Mouse (Mus musculus) brain, embryonic 14.5 days (tissue): ENCODE data around the gene Snapc4. TPM values are rescaled to one million over a fixed set of nuclear protein-coding genes. Genes with fewer than 3 reads are reported as not detected.

Experiments
- DNase-seq: peaks from one replicate; pipeline ENCODE4 v3.0.0-alpha.2; 2011; ENCODE audit warnings: low read depth
- CTCF ChIP-seq: fragments of 200-500 bp; IDR thresholded peaks from 2 replicates; pipeline ENCODE4 v1.5.1; 2012; ENCODE audit warnings: inconsistent platforms, mild to moderate bottlenecking, moderate library complexity, borderline replicate concordance; ENCODE audit not compliant: insufficient read depth, insufficient read length; ENCODE audit errors: extremely low read depth
- POLR2A ChIP-seq: fragments of 200-500 bp; IDR thresholded peaks from 2 replicates; pipeline ENCODE4 v1.6.1; 2012; ENCODE audit warnings: mild to moderate bottlenecking, inconsistent platforms, borderline replicate concordance; ENCODE audit not compliant: poor library complexity, insufficient read depth, insufficient read length, severe bottlenecking; ENCODE audit errors: extremely low read depth
- polyA plus RNA-seq: library from polyadenylated mRNA; depleted of rRNA; stranded (reverse); fragments of >200 nt; gene quantifications from 2 replicates; pipeline ENCODE4 v1.2.3, GENCODE M21; 2012; rRNA removed

The Snapc4 gene
- polyA plus RNA-seq: 52.9 and 53.8 TPM in 2 replicates

DNA sequence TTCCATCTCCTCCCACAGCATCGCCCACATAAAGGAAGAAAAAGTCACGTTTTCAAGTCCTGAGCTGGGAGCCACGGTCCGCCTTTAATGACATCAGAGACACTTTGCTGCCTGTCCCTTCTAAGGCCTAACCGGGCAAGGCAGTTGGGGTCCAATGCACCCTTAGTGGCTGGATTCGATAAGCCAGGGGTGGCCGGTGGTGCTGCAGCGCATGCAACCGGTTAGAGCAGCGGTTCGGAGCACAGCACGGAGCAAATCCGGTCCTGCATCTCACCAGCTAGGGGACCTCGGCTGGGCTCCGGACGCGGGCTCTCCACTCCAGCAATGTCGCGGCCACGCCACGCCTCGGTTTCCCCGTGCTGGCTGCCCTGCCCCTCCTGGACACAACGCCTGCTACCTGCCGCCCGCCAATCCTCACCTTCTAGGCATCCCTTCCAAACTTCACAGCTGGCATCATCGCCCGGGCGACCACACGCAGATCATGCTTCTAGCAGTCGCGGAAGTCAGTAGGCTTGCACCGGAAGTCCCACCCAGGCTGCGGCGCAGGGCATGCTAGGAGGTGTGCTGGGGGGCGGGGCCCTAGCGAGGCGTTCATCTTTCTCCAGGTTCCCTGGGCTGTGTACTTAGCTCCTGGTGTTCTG lies at the start of gene Snapc4:
Snapc4 (minus strand) TSS at position 523 of the 641 bp plus-strand sequence.
- no peak for TF ChIP-seq CTCF
- TF ChIP-seq POLR2A: 0 out of 2 replicates have a peak, but pooled peaks have one; percentile 21
- peak; percentile 94 for DNase-seq

DNA sequence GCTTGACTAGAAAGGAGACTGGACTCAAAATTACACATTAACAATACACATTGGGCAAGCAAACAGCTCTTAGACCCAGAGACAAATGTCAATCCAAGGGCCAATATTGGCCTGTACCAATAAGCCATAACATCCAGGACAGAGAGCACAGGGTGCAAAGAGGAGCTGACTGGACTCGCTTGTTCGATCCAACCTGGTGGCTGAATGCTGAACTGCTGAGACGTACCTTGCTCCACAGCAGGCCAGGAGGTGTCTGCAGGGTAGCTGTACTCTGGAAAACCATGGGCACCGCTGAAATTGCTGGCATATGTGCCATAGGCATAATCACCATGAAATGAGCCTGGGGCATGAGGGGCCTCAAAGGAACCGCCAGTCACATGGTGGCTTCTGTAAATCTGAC lies 49.4 kb upstream of the Snapc4 start:
- DNase-seq: no peak
- TF ChIP-seq CTCF (no peak), POLR2A (no peak)

DNA sequence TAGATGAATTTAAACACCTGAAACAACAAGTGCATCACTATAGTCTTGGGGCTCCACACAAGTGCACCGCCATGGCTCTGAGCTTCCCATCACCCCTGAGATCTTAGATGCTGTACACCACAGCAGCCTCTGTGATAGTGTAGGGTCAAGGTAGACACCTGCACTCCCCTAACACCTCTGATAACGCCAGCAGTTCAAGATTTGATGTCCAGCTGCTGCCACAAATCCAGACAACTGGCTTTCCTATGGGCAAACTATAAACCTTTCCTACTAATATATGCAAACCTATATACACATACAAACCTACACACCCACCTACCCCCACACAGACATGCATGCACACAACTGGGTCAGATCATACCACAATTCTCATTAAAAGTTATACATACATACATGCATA lies 44.1 kb upstream of the Snapc4 start:
- DNase-seq: no peak
- TF ChIP-seq CTCF (no peak), POLR2A (no peak)

DNA sequence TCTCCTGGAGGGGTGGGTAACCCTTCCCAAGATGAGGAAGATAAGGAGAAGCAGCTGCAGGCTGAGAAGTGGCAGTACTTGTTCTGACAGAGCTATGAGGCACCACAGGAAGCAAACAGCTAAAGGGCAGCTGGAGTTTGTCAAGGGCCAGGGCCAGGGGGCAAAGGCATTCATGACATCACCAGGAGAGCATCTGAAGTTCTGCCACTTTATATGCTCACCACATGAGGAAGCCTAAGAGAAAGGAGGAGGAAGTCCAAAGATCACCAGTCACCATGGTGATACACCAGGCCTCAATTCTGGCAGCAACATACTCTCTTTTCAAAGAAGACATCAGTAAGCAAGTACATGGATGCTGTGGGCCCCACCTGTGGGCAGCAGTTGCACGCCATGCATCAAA lies 42.6 kb upstream of the Snapc4 start:
- TF ChIP-seq CTCF (no peak), POLR2A (no peak)
- DNase-seq: no peak

DNA sequence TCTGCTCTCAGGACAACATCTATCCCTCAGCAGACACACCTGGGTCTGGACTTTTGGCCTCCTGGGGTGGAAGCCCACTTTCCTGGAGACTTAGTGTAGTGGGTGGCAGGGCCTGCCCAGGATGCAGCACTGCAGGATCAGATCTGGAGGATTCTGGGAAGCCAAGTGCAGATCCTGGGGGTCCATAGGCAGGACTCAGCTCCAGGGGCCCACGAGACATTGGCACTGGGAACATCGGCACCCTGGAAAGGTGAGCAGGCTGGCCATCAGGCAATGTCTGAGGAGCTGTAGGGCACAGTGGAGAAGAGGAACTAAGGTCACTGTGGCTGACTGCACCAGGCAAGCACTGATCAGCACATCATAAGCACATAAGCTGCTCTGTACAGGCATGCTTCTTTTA lies 41.5 kb upstream of the Snapc4 start:
- DNase-seq: no peak
- TF ChIP-seq POLR2A (no peak), CTCF (no peak)

DNA sequence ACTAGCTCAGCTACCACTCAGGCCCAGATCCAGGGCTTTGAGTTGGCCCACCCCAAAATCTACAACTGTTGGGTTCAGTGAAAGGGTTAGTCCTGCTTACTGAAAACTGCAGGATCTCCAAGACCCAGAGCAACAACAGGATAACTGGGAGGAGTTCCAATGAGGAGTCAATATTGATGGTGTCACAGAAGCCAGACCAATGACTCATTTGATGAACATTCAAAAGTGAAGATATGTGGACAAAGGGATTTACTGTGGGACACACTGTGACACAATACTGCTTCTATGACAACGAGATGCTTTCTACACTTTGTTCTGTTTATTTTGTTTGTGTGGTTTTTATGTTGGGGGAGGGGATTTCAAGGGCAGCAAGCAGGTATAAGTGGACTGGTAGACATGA lies 37.7 kb upstream of the Snapc4 start:
- TF ChIP-seq POLR2A (no peak), CTCF (no peak)
- no peak for DNase-seq

DNA sequence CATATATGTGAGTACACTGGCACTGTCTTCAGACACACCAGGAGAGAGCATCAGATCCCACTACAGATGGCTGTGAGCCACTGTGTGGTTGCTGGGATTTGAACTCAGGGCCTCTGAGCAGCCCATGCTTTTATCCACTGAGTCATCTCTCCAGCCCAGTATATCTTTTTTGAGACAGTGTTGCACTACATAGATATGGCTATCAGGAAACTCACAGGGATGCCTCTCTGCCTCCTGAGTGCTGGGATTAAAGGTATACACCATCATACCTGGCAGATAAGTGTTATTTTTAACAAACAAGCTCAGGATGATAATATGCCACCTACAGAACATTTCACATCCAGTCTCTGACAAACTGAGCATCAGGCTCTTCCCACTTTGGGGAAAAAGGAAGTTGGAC lies 36.6 kb upstream of the Snapc4 start:
- TF ChIP-seq CTCF (no peak), POLR2A (no peak)
- no peak for DNase-seq

DNA sequence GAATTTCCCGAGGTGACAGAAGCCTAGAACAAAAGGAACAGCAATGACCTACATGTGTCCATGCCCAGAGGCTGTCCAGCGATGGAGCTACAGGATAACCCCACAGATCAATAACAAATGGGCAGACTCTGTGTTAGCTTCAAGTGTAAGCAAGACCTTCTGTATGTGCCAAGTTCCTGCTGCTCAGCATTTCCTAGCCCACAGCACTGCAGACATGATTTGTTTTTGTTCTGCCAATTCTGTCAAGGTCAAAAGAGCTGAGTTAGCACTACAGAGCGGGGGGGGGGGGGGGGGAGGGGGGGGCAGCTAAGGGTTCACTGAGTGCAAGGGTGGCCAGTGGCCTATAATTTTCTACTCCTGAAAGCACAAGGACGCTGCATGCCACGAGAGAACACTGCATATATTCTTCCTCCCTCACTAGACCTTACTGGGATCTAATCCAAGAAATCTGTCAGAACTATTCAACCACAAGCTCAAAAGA lies 30.5 kb upstream of the Snapc4 start:
- DNase-seq: no peak
- no peak for TF ChIP-seq POLR2A
- TF ChIP-seq CTCF: no peak

DNA sequence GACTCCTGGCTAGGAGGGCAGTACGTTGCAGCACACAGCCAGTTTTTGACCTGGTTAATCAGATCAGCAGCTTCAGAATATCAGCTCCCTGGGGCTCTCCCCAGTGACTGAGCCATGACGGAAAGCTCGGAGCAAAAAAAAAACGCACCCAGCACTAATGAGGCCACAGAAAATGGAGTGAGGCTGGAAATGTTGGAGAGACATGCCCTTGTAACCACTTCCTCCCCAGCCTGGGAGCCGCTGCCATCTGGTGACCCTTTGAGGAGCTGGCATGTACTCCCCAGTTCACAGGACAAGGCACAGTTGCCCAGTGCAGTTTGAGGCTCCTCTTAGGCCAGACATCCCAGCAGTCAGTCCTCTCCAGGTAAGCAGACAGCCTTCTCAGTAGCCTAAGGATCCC lies 29.6 kb upstream of the Snapc4 start:
- no peak for DNase-seq
- TF ChIP-seq POLR2A (no peak), CTCF (no peak)

DNA sequence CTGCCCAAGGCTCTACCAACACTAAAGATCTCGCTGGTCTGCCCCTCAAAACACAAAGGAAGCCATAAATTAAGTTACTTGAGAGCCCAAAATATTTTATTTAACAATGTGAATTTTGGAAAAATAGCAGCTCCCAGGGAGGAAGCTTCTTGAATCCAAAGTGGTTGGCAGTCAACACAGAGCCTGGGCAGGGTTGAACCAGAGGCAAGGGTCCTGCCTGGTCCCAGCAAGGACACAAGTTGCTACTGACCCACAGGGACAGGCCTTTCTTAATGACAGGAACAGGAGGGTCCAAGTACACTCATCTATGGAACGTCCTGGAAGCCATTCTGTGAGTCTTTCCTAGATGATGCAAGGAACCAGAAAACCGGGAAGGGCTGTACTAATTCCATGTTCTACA lies 28.9 kb upstream of the Snapc4 start:
- DNase-seq: no peak
- no peak for TF ChIP-seq CTCF
- no peak for TF ChIP-seq POLR2A

DNA sequence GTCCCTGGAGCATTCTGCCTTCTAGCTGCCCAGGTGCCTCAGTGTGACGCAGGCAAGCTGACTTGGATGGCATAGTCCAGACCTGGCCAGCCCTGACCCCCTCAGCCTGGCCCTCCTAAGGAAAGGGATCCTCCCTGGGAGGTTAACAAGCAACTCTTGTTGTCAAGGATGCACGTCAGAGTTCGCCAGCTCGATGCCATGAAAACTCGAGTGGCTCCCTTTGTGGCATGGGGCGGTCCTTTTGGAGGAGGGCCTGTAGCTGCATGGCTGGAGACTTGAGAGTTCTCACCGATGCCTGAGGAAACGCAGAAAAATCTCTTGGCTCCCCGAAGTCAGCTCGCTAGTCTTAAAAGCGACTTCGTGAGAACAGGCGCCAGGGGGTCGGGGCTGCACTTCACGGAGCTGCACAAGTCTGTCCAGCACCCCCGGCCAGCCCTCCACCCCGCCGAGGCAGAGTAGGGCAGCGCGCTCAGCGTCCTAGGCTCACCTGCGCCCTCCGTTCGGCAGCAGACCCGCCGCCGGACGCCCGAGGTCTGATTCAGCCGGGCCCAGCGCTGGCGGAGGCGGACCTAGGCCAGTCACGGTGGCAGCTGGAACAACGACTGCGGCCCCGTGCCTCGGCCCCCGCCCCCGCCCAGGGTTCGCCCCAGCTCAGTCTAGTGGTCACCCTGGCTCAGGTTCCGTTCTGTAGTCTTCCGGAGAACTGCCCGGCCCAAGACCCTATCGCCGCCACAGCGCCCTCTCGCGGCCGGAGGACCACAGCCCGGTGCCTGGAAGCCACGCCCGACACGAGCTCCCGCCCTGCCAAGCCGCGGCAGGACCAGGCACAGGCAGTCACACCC lies 28.3 kb upstream of the Snapc4 start, which contains the start of gene Inpp5e:
Inpp5e (minus strand) TSS at position 689 of the 842 bp plus-strand sequence.
- peak; percentile 96 for DNase-seq
- peak; percentile 48; the same call in 1 of the 2 replicates for TF ChIP-seq POLR2A
- peak; percentile 97 for TF ChIP-seq CTCF

DNA sequence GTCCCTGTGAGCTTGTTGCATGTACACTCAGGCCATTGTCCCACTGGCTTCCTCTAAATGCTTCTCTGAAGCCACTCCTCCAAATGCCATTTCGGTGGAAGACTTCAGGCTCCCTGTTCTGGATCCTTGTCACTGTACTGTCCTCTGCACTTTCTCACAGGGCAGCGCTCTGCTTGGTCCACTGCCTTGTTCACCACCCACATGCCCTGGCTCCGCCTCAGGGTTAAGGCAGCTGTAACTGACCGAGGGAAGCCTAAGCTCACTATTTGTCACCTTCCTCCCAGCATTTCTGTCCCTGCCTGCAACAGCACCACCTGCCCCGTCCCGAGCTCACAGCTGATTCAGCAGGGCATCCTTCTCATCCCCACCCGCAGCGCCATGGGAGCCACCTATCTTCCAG lies 22.9 kb upstream of the Snapc4 start:
- DNase-seq: no peak
- TF ChIP-seq CTCF: no peak
- TF ChIP-seq POLR2A: no peak

DNA sequence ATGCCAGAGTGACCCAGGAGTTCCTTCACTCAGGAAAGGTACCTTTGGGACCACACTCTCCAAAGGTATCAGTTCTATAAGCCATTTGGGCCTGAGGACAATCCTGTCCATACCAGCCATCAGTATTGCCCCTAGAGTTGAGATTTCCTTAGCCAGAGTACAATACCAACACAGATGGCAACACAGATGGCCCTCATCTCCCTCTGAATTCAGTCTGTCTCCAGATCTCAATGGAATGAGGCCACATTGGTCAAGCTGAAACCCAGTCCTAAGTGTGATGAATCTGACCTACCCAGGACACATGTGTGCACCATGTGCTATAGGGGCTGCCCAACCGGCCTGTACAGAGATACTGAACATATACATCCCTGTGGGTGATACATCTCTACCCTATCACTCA lies 21.8 kb upstream of the Snapc4 start:
- no peak for TF ChIP-seq POLR2A
- TF ChIP-seq CTCF: no peak
- DNase-seq: no peak
